Mouse (Mus musculus) layer of hippocampus, postnatal 36 days (tissue): ENCODE results near the gene Ccdc65. TPM values are rescaled to one million over a fixed set of nuclear protein-coding genes. Genes with fewer than 3 reads are reported as not detected.

Experiments
- DNase-seq, 2 experiments: peaks; one replicate each; pipeline ENCODE4 v3.0.0; 2022
- total RNA-seq, 2 experiments: library from RNA; stranded (reverse); gene quantifications; 2 replicates each; pipeline ENCODE4 v1.2.3; 2021

The Ccdc65 gene
- 10 to 100 TPM in 1 of 2 experiments, 1 to 10 TPM in 1; 8.0 to 10.1 TPM for total RNA-seq

GRCm38 (mm10) chr15:98707766-98708372, at the start of gene Ccdc65:
Gene Ccdc65 (plus strand): TSS chr15:98708207.
- DNase-seq, result peak; percentile 76 to 84

- no peak for DNase-seq
These were observed 45.8 kb upstream of the Ccdc65 start for GRCm38 (mm10) chr15:98662198-98662566.

- DNase-seq, result peak; percentile 96 to 97
These were observed 45.2 kb upstream of the Ccdc65 start, which contains the start of gene Ddx23 for GRCm38 (mm10) chr15:98662567-98663545. Gene Ddx23 (minus strand): TSS chr15:98662894.

- DNase-seq, result no peak
These were observed 43.7 kb upstream of the Ccdc65 start for GRCm38 (mm10) chr15:98664042-98664907.

GRCm38 (mm10) chr15:98672592-98672991, 35.4 kb upstream of the Ccdc65 start:
- DNase-seq, result no peak

- DNase-seq, result no peak
These were observed 34.3 kb upstream of the Ccdc65 start for GRCm38 (mm10) chr15:98673732-98674131.

GRCm38 (mm10) chr15:98674284-98674993, 33.6 kb upstream of the Ccdc65 start:
- no peak for DNase-seq

- DNase-seq, result no peak
These were observed 32.9 kb upstream of the Ccdc65 start for GRCm38 (mm10) chr15:98674994-98675545.

GRCm38 (mm10) chr15:98675634-98676250, 32.3 kb upstream of the Ccdc65 start:
- DNase-seq, result no peak

GRCm38 (mm10) chr15:98676471-98676870, 31.5 kb upstream of the Ccdc65 start:
- DNase-seq, result no peak

GRCm38 (mm10) chr15:98676940-98677728, 30.9 kb upstream of the Ccdc65 start, which contains the start of gene Rnd1:
Gene Rnd1 (minus strand): TSS chr15:98677461.
- peak; percentile 84 for DNase-seq

- DNase-seq, result no peak
These were observed 30.0 kb upstream of the Ccdc65 start for GRCm38 (mm10) chr15:98677977-98678376.

- DNase-seq, result no peak
These were observed 27.3 kb upstream of the Ccdc65 start for GRCm38 (mm10) chr15:98680660-98681059.

GRCm38 (mm10) chr15:98681633-98682032, 26.4 kb upstream of the Ccdc65 start:
- no peak for DNase-seq

GRCm38 (mm10) chr15:98683177-98683576, 24.8 kb upstream of the Ccdc65 start:
- no peak for DNase-seq

GRCm38 (mm10) chr15:98683746-98684145, 24.3 kb upstream of the Ccdc65 start:
- DNase-seq, result no peak

GRCm38 (mm10) chr15:98685926-98686325, 22.1 kb upstream of the Ccdc65 start:
- DNase-seq, result no peak

GRCm38 (mm10) chr15:98689682-98690081, 18.3 kb upstream of the Ccdc65 start:
- no peak for DNase-seq

GRCm38 (mm10) chr15:98691486-98692147, 16.4 kb upstream of the Ccdc65 start:
- DNase-seq, result no peak
